Mouse (Mus musculus) hematopoietic multipotent progenitor cell, adult 10-12 weeks (in vitro differentiated cells): Measurements from ENCODE around the gene Tas2r105. TPM values are rescaled to one million over a fixed set of nuclear protein-coding genes. Genes with fewer than 3 reads are reported as not detected.

Source experiments
- polyA plus RNA-seq: library from polyadenylated mRNA; stranded (reverse); fragments of >175 nt; gene quantifications from 2 replicates; pipeline ENCODE4 v1.2.3, GENCODE M21; 2012; ENCODE audit warnings: low replicate concordance

Tas2r105 gene
- not detected in 2 replicates for polyA plus RNA-seq

GRCm38 (mm10) chr6:131687395-131687794 lies at the start of gene Tas2r105:
TSS of gene Tas2r105 (minus strand) at chr6:131687495.

GRCm38 (mm10) chr6:131689963-131690362 lies 2.7 kb upstream of the Tas2r105 start, which contains the start of gene Tas2r114:
TSS of gene Tas2r114 (minus strand) at chr6:131690063.

GRCm38 (mm10) chr6:131685644-131686043 lies 1.7 kb downstream of the Tas2r105 start, which contains the start of gene Tas2r104:
TSS of gene Tas2r104 (minus strand) at chr6:131685744.

GRCm38 (mm10) chr6:131678786-131679185 lies 8.5 kb downstream of the Tas2r105 start, which contains the start of gene Tas2r106:
TSS of gene Tas2r106 (minus strand) at chr6:131678886.

GRCm38 (mm10) chr6:131660049-131660448 lies 27.2 kb downstream of the Tas2r105 start, which contains the start of gene Tas2r107:
TSS of gene Tas2r107 (minus strand) at chr6:131660149.

Other genes starting within 250 kb of the Tas2r105 start
- gene 5430401F13Rik, start 201.1 kb downstream of the Tas2r105 start, polyA plus RNA-seq = not detected in 2 replicates
- gene Gm6619, start 201.1 kb downstream of the Tas2r105 start, polyA plus RNA-seq = not detected in 2 replicates
- not detected in 2 replicates for gene Tas2r130, start 56.6 kb downstream of the Tas2r105 start, polyA plus RNA-seq
- gene Tas2r107, start 27.3 kb downstream of the Tas2r105 start, polyA plus RNA-seq = not detected in 2 replicates
- not detected in 2 replicates for gene Tas2r106, start 8.6 kb downstream of the Tas2r105 start, polyA plus RNA-seq
- not detected in 2 replicates for gene Tas2r104, start 1.8 kb downstream of the Tas2r105 start, polyA plus RNA-seq
- gene Tas2r114, start 2.6 kb upstream of the Tas2r105 start, polyA plus RNA-seq = not detected in 2 replicates